Mouse (Mus musculus) E14TG2a.4 (cell line): ENCODE results near the gene Snn.

Experiments
- CTCF ChIP-seq: conservative IDR thresholded peaks from 2 replicates; pipeline ENCODE4 v1.5.1; 2014; ENCODE audit warnings: low read length
- NANOG ChIP-seq: IDR thresholded peaks from 2 replicates; pipeline ENCODE4 v1.6.1; 2014; ENCODE audit warnings: borderline replicate concordance, low read length, mixed read lengths

GRCm38 (mm10) chr16:11054871-11055270 lies 5.9 kb upstream of the Snn start:
- TF ChIP-seq CTCF (no peak), NANOG (no peak)
